Mouse (Mus musculus) mesoderm, embryonic 11.5 days (tissue): Measurements from ENCODE around the gene Methig1.
"Not testable (repeated sequence)": the region's sequence is repeated elsewhere in the genome, so short reads cannot be mapped to it uniquely, and the experiment has no call there.

Experiments
- DNase-seq: peaks from one replicate; pipeline ENCODE4 v3.0.0-alpha.2; 2012; ENCODE audit warnings: low read depth, low spot score

Gene Methig1

GRCm38 (mm10) chr15:100395561-100395960 is 42.6 kb downstream of the Methig1 start:
- DNase-seq: no peak

GRCm38 (mm10) chr15:100400592-100401250 is 47.8 kb downstream of the Methig1 start:
- no peak for DNase-seq

- DNase-seq: no peak
Observed at GRCm38 (mm10) chr15:100401811-100402210, 48.9 kb downstream of the Methig1 start.

GRCm38 (mm10) chr15:100402347-100402746 is 49.4 kb downstream of the Methig1 start:
- no peak for DNase-seq

GRCm38 (mm10) chr15:100402798-100403197 is 49.8 kb downstream of the Methig1 start:
- DNase-seq: no peak

- DNase-seq: no peak
Observed at GRCm38 (mm10) chr15:100403318-100404000, 50.5 kb downstream of the Methig1 start.

- DNase-seq: no peak
Observed at GRCm38 (mm10) chr15:100406088-100406487, 53.1 kb downstream of the Methig1 start.

- DNase-seq: no peak
Observed at GRCm38 (mm10) chr15:100410918-100411672, 58.1 kb downstream of the Methig1 start.

GRCm38 (mm10) chr15:100411731-100412130 is 58.8 kb downstream of the Methig1 start:
- DNase-seq: no peak

- no peak for DNase-seq
Observed at GRCm38 (mm10) chr15:100413306-100413705, 60.4 kb downstream of the Methig1 start.

GRCm38 (mm10) chr15:100414011-100414410 is 61.1 kb downstream of the Methig1 start:
- DNase-seq: no peak

GRCm38 (mm10) chr15:100414942-100415341 is 62.0 kb downstream of the Methig1 start:
- DNase-seq: no peak

- DNase-seq: no peak
Observed at GRCm38 (mm10) chr15:100415684-100416083, 62.7 kb downstream of the Methig1 start.

- DNase-seq: no peak
Observed at GRCm38 (mm10) chr15:100417854-100418450, 65.0 kb downstream of the Methig1 start.

GRCm38 (mm10) chr15:100419311-100419710 is 66.4 kb downstream of the Methig1 start:
- DNase-seq: no peak

GRCm38 (mm10) chr15:100419901-100420745 is 67.2 kb downstream of the Methig1 start:
- DNase-seq: no peak

GRCm38 (mm10) chr15:100421059-100421757 is 68.3 kb downstream of the Methig1 start:
- no peak for DNase-seq

- DNase-seq: not testable (repeated sequence)
Observed at GRCm38 (mm10) chr15:100421758-100422197, 68.8 kb downstream of the Methig1 start, which contains the start of gene Gm5475. Gene Gm5475 (plus strand): TSS chr15:100422147.

- DNase-seq: peak; percentile 43
Observed at GRCm38 (mm10) chr15:100422476-100422875, 69.5 kb downstream of the Methig1 start.
